Mouse (Mus musculus): ENCODE data around the gene Cel.

Cel gene

GRCm38 (mm10) chr2:28536766-28537633 lies 26.2 kb downstream of the Cel start:
- no peak for DNase-seq

DNA sequence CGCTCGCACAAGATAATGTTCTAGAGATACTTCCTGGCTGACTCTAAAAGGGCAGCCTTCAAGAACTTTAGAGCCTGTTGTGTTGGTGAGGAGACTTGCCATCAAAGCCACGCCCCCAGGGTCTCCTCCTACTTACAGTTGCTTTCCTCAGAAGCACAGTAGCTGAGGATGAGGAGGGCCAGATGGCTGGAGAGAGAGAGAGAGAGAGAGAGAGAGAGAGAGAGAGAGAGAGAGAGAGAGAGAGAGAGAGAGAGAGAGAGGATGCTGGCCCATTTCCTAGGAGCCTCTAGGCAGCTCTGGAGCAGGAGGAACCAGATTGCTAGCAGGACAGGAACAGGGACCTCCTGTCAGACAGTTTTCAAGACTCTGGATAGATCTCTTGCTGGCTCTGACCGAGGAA lies 27.0 kb downstream of the Cel start:
- no peak for DNase-seq

DNA sequence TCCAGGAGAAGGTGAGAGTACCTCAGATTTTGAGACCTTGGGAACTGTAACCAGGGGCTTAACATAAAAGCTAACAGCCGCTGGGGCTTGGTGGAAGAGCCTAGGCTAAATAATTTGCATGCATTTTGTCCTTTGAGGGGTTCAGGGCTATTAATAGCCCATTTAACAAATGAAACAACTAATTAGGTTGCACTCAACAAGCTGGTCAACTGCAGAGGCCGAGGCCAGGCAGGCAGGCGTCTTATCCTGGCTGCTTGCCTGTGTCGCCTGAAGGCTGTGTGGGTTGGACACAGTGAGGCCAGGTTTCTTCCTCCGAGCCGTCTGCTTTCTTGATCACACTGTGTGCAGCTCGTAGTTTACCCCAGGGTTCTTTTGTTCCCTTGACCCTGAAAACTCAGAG lies 27.6 kb downstream of the Cel start:
- no peak for DNase-seq

- no peak for DNase-seq
Observed at GRCm38 (mm10) chr2:28535263-28535540, 28.0 kb downstream of the Cel start.

GRCm38 (mm10) chr2:28534436-28535262 lies 28.6 kb downstream of the Cel start:
- peak in 1 of 2 experiments; percentile 44 for DNase-seq

- DNase-seq, result no peak
Observed at GRCm38 (mm10) chr2:28533901-28534435, 29.2 kb downstream of the Cel start.

DNA sequence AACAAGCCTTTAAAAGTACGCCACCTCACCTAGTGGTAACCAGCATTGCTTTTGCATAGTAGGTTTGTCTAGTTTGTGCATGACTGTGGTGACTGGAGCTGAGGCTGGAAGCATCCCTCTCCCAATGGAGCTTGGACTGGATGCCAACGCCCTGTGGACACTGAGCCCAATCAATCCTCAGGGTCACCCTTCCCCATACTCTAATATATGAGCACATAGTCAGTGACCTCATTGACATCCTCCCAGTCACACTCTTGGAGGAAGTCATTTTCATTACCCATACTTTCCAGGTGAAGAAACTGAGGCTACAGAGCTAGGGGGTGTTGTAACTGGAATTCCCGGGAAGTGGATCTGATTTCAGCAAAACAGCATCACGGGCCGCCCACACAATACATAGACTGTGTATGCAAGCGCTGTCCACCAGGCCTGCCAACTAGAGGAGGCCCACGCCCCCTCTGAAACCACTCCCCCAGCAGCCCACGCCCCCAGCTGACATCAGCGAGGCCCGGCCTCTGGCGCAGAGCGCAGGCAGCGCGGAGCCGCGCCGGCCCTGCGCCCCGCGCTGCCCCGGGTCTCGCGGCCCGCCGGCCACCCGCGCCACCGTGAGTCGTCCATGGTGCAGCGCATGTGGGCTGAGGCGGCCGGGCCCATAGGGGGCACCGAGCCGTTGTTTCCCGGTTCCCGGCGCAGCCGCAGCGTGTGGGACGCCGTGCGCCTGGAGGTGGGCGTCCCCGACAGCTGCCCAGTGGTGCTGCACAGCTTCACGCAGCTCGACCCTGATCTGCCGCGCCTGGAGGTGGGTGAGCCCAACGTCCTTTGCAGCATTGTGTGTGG lies 30.0 kb downstream of the Cel start:
- DNase-seq, result peak; percentile 85 to 88

DNA sequence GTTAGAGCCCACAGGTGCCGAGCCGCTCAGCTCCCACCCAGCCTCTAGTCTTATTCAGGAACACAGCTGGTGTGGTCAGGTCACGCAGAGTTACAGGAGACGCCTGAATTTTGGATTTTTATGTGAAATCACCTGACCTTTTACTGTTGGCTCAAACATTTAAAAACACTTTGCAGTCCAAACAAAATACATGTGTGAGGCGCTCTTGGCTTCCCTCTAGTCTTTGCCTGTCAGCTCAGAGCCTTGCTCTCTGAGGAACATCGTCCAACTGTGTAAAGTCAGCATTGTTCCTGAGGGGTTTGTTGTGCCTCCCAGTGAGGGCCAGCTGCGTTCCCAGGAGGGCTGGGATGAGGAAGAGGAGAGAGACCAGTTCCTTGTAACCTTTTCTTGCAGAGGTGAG lies 32.9 kb downstream of the Cel start:
- no peak for DNase-seq

DNA sequence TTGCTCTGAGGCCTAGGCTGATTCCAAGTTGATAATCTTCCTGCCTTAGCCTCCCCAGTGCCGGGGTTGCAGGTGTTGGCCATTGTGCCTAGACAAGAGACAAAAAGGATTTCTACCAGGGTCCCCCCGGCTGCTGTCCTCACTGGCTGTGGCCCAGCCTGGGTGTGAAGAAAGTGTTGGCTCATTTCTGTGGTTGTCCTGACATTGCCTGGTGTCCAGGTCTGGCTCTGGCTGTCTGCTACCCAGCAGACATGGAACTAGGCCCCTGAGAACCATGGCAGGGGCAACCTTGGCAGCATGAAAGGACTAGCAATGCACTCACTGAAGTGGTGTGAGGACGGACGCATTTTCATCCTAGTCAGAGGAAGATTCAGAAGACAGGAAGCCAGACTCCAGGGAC lies 33.3 kb downstream of the Cel start:
- DNase-seq, result no peak

DNA sequence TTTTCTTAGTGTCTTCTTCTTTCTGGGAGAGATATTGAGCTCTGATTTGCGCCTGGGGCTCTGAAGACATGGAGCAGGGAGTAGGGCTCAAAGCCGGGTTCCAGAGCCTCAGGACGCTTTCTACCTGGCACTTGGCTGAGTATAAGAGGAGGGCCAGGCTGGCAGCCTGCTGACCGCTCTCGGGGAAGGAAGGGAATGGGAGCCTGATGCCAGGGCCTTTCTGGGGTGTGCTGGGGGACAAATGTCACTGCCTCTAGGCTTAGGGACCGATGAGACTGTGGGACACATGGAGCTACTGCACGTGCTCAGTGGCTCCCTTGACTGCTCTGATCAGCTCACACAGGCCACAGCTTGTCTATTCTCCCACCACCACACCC lies 34.9 kb downstream of the Cel start:
- DNase-seq, result no peak

DNA sequence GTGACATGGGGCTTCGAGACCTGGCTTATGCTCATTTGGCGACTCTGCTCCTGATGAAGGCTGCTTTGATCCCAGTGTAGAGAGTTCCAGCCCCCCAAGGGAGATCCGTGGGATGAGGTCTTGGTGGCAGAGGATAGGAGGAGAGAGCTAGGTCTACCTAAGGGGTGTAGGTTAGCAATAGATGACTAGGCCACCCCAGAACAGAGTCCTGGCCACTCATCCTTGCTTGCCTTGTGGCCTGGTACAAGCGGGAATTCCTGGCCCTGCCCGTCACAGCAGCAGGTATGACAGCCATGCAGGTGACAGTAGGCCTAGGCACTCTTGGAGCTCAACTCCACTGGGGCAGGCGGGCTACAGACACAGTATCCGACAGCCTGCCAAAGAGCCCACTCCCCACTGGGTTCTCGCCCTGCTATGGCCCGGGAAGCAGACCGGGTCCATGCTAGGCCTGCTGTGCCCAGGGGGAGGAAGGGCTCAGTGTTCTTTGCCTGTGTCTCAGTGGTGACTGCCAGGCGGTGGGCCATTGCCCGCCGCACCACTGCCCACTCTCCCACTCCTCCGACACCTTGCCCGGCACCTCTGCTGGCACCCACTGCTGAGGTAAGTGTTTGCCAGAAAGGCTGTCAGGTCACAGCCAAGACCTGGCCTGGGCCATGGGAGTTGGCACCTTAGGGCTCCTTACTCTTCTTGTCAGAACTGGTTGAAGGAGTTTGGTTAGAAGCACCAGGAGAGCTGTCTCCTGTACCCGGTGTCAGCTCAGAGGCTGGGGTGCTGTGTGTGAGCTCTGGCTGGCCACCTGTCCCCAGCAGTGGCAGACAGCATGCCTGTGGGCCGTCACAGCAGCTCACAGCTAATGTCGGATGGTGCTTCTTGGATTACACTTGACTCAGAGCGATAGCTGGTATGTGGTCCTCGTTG lies 35.5 kb downstream of the Cel start:
- no peak for DNase-seq

GRCm38 (mm10) chr2:28525943-28526876 lies 37.0 kb downstream of the Cel start:
- DNase-seq, result no peak

- DNase-seq, result peak; percentile 64 to 69
Observed at GRCm38 (mm10) chr2:28525219-28525942, 37.8 kb downstream of the Cel start.

- DNase-seq, result no peak
Observed at GRCm38 (mm10) chr2:28524406-28524805, 38.8 kb downstream of the Cel start.

DNA sequence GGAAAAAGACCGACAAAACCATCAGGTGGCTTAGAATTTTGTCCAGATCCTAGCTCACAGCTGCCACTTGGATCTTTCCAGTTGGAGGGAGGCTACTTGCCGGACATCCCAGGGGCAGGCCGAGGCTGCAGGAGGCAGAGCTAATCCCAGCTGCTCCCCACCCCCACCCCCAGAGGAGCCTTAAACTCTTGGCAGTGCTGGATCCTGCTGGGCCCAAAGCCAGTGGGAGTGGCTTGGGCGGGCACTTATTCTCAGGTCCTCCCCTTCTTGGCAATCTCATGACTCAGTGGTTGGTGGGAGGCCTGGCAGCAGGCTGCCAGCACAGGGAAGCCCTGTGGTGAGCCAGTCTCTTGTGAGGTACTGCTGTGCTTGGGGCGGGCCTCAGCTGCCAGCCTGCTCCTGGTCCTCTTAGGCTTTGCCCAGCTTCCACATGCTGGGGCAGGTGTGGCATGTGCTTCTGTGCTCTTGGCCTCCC lies 39.5 kb downstream of the Cel start:
- DNase-seq, result peak; percentile 92 to 94

DNA sequence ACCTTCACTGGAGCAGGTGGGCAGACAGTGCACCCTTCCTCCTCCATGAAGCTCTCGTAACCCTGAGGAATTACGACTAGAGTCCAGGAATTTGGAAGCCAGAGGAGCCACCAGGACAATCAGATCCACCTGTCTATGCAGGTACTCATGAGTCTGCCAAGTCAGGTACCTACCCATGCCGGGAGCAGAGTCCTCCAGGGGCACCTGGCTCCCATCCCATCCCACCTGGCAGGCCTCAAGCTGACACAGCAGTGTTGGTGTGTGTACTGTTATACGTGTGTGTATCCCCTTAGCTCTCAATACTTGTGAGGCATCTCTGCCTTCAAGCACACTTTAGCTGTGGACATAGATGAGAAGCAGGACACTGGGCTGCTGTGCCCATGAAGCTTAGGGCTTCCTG lies 41.0 kb downstream of the Cel start:
- peak; percentile 80 to 81 for DNase-seq

- DNase-seq, result peak in 1 of 2 experiments; percentile 49
Observed at GRCm38 (mm10) chr2:28521571-28522151, 41.5 kb downstream of the Cel start.

DNA sequence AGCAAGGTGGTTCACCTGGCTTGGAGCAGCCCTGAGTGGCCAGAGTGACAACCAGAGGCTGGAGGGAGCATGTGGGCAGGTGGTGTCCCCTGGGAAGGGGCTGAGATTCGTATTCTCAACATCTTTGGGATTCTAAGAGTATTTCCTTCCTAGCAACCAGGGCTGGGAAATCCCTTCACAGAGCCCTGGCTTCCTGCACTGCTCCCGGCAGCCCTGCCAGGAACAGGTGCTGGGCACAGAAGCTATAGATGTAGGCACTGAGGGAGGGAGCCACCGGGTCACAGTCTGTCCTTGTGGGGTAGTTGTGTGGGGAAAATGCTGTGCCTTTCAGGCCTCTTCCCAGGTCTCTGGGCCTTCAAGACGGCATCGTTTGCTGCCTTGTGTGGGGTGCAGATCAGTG lies 42.6 kb downstream of the Cel start:
- DNase-seq, result no peak

- no peak for DNase-seq
Observed at GRCm38 (mm10) chr2:28518231-28518630, 45.0 kb downstream of the Cel start.
